Mouse (Mus musculus): ENCODE measurements around the gene Tmem176a. TPM values are rescaled to one million over a fixed set of nuclear protein-coding genes. Genes with fewer than 3 reads are reported as not detected.

The Tmem176a gene
- total and polyA plus RNA-seq, 3 experiments, result 3.9 to 18.5 TPM; not detected in 1

- Histone ChIP-seq H3K36me3 (ENCODE audit: control insufficient read depth in 1 of 2, insufficient read depth in 2 of 2, low read length in 2 of 2) (peaks cover 0 to 34% of the 10 kb centered on the region in 2 experiments; a peak in 2 of 4 replicates), H3K27ac (ENCODE audit: control insufficient read depth, low read depth, low read length) (no peak overlapping the region), H3K79me2 (ENCODE audit: control insufficient read depth, insufficient read depth, low read length, poor library complexity) (peaks cover 1% of the 10 kb centered on the region; the same call in 1 of the 2 replicates), H3K4me3 (ENCODE audit: control insufficient read depth in 1 of 2, insufficient read depth in 1 of 2, low read depth in 2 of 2, low read length in 2 of 2) (no peak overlapping the region), H3K27me3 (ENCODE audit: control insufficient read depth in 1 of 2, insufficient read depth in 2 of 2, low read length in 2 of 2) (no peaks in the 10 kb centered on the region), H3K9me3 (replicated peaks; ENCODE audit: insufficient read depth, low read length) (no peaks in the 10 kb centered on the region), H3K9ac (ENCODE audit: control insufficient read depth, low read depth, low read length, poor library complexity, severe bottlenecking) (no peak overlapping the region), H3K4me1 (ENCODE audit: control insufficient read depth in 1 of 2, insufficient read depth in 2 of 2, low read length in 2 of 2) (peaks cover 18 to 47% of the 10 kb centered on the region in 2 experiments)
- TF ChIP-seq ZMIZ1 (IDR thresholded peaks at IDR 0.05; ENCODE audit: low read depth, low read length), result no peak
- TF ChIP-seq ETS1 (IDR thresholded peaks at IDR 0.05; ENCODE audit: low read depth, low read length), result no peak
- no peak for TF ChIP-seq SIN3A (IDR thresholded peaks at IDR 0.05; ENCODE audit: low read length)
- TF ChIP-seq NELFE (IDR thresholded peaks at IDR 0.05; ENCODE audit: low read depth, low read length), result no peak
- no peak for TF ChIP-seq MXI1 (IDR thresholded peaks at IDR 0.05; ENCODE audit: low read depth, low read length)
- TF ChIP-seq ZKSCAN1 (IDR thresholded peaks at IDR 0.05; ENCODE audit: low read depth, low read length), result no peak
- no peak for TF ChIP-seq GABPA (IDR thresholded peaks at IDR 0.05; ENCODE audit: low read depth, low read length)
- no peak for TF ChIP-seq POLR2AphosphoS5 (IDR thresholded peaks at IDR 0.05; ENCODE audit: borderline replicate concordance, low read depth, low read length)
- no peak for TF ChIP-seq KAT2A (conservative IDR thresholded peaks at IDR 0.05; ENCODE audit: low read depth, low read length)
- TF ChIP-seq TAL1 (IDR thresholded peaks at IDR 0.05; ENCODE audit: low read length), result no peak
- no peak for TF ChIP-seq GATA1 (IDR thresholded peaks at IDR 0.05; ENCODE audit: low read depth, low read length)
- no peak for TF ChIP-seq MEF2A (IDR thresholded peaks at IDR 0.05; ENCODE audit: extremely low read depth, insufficient replicate concordance, low read depth, low read length, poor library complexity, severe bottlenecking)
- no peak for TF ChIP-seq HCFC1 (IDR thresholded peaks at IDR 0.05; ENCODE audit: low read depth, low read length)
- no peak for DNase-seq (ENCODE audit: low read depth, low spot score)
Observed at GRCm38 (mm10) chr6:48837516-48837915, 3.2 kb upstream of the Tmem176a start.

- Histone ChIP-seq H3K27ac (ENCODE audit: control insufficient read depth, low read depth, low read length) (peak overlapping the region; percentile 25; the same call in 1 of the 2 replicates), H3K4me1 (ENCODE audit: control insufficient read depth in 1 of 2, insufficient read depth in 2 of 2, low read length in 2 of 2) (peaks cover 15 to 38% of the 10 kb centered on the region in 2 experiments), H3K36me3 (ENCODE audit: control insufficient read depth in 1 of 2, insufficient read depth in 2 of 2, low read length in 2 of 2) (peaks cover 0 to 24% of the 10 kb centered on the region in 2 experiments; a peak in 2 of 4 replicates), H3K9ac (ENCODE audit: control insufficient read depth, low read depth, low read length, poor library complexity, severe bottlenecking) (no peak overlapping the region), H3K9me3 (replicated peaks; ENCODE audit: insufficient read depth, low read length) (no peaks in the 10 kb centered on the region), H3K79me2 (ENCODE audit: control insufficient read depth, insufficient read depth, low read length, poor library complexity) (peaks cover 1% of the 10 kb centered on the region; the same call in 1 of the 2 replicates), H3K4me3 (ENCODE audit: control insufficient read depth in 1 of 2, insufficient read depth in 1 of 2, low read depth in 2 of 2, low read length in 2 of 2) (no peak overlapping the region), H3K27me3 (ENCODE audit: control insufficient read depth in 1 of 2, insufficient read depth in 2 of 2, low read length in 2 of 2) (no peaks in the 10 kb centered on the region)
- no peak for TF ChIP-seq EP300 (IDR thresholded peaks at IDR 0.05; ENCODE audit: low read depth in 1 of 2, low read length in 2 of 2)
- DNase-seq (ENCODE audit: low read depth, low spot score), result peak; percentile 18
Observed at GRCm38 (mm10) chr6:48838321-48839080, 2.2 kb upstream of the Tmem176a start.

Measured in MEL (cell line).